Mouse (Mus musculus) liver, embryonic 16.5 days (tissue): Measurements from ENCODE around the gene Chit1. TPM values are rescaled to one million over a fixed set of nuclear protein-coding genes. Genes with fewer than 3 reads are reported as not detected.

Experiments
- ATAC-seq: fragments of 200-750 bp; cut with Nextera tagmentation; 2 replicates; pipeline ENCODE4 v1.8.0; 2017; ENCODE audit warnings: low read depth, mild to moderate bottlenecking, moderate number of reproducible peaks, moderate library complexity
- H3K27ac ChIP-seq: fragments of 300-500 bp; sonication (generic); 2 replicates; pipeline ENCODE4 v1.5.1; 2014; ENCODE audit warnings: mild to moderate bottlenecking, low read length
- H3K27me3 ChIP-seq: fragments of 300-500 bp; sonication (generic); 2 replicates; pipeline ENCODE4 v1.6.1; 2014; ENCODE audit warnings: low read depth, low read length, mixed read lengths; ENCODE audit not compliant: control insufficient read depth, insufficient read depth
- H3K36me3 ChIP-seq: fragments of 300-500 bp; sonication (generic); 2 replicates; pipeline ENCODE4 v1.6.1; 2014; ENCODE audit warnings: mild to moderate bottlenecking; ENCODE audit not compliant: control insufficient read depth, insufficient read depth
- H3K4me1 ChIP-seq: fragments of 300-500 bp; sonication (generic); 2 replicates; pipeline ENCODE4 v1.6.1; 2014; ENCODE audit warnings: low read depth, low read length, mixed read lengths; ENCODE audit not compliant: control insufficient read depth
- H3K4me2 ChIP-seq: fragments of 300-500 bp; sonication (generic); 2 replicates; pipeline ENCODE4 v1.6.1; 2014; ENCODE audit warnings: low read depth, low read length, mixed read lengths
- H3K4me3 ChIP-seq: fragments of 300-500 bp; sonication (generic); 2 replicates; pipeline ENCODE4 v1.5.1; 2014; ENCODE audit warnings: low read depth, mild to moderate bottlenecking, low read length
- H3K9ac ChIP-seq: fragments of 300-500 bp; sonication (generic); 2 replicates; pipeline ENCODE4 v1.6.1; 2014; ENCODE audit warnings: low read depth, low read length
- H3K9me3 ChIP-seq: fragments of 300-500 bp; sonication (generic); replicated peaks from 2 replicates; pipeline ENCODE4 v1.6.1; 2016; ENCODE audit warnings: low read length; ENCODE audit not compliant: control insufficient read depth
- WGBS: fragments of 180-500 bp; shearing (Covaris S2); extraction: QIAGEN DNeasy Blood & Tissue Kit; methylation state at CpG from one replicate; pipeline ENCODE4 v1.1.7; 2014; ENCODE audit not compliant: insufficient replicate concordance; 5-methylcytosine and 5-hydroxymethylcytosine counted together
- polyA plus RNA-seq: library from polyadenylated mRNA; unstranded; fragments of >200 nt; fragmentation: Nextera tagmentation; extraction: Ambion mirVana; gene quantifications from 2 replicates; pipeline ENCODE4 v1.2.1, GENCODE M21; 2015

The Chit1 gene
- polyA plus RNA-seq, 1 experiment from 2014 or later: 0.19 TPM

GRCm38 (mm10) chr1:134193126-134193525 lies 82.1 kb downstream of the Chit1 start, which contains the start of gene Mybph:
TSS of gene Mybph (plus strand) at chr1:134193448.
- Histone ChIP-seq H3K4me3 (no peak within 1 kb of the TSS), H3K4me2 (no peak within 1 kb of the TSS), H3K4me1 (no peaks in the 10 kb centered on the region), H3K9me3 (no peaks in the 10 kb centered on the region), H3K9ac (no peak within 1 kb of the TSS), H3K36me3 (no peaks in the 10 kb centered on the region), H3K27ac (no peak within 1 kb of the TSS), H3K27me3 (no peaks in the 10 kb centered on the region)
- no peak for ATAC-seq
- 67% methylated on average over 1 of the region's 1 CpGs for WGBS

- Histone ChIP-seq H3K9ac (no peak overlapping the region), H3K4me2 (no peak overlapping the region), H3K4me3 (no peak overlapping the region), H3K27ac (no peak overlapping the region), H3K36me3 (no peaks in the 10 kb centered on the region), H3K4me1 (no peaks in the 10 kb centered on the region), H3K9me3 (no peaks in the 10 kb centered on the region), H3K27me3 (no peaks in the 10 kb centered on the region)
- ATAC-seq: no peak
- 52% methylated on average over 7 of the region's 7 CpGs for WGBS
Observed at GRCm38 (mm10) chr1:134193674-134194197, 82.7 kb downstream of the Chit1 start.

GRCm38 (mm10) chr1:134194298-134195022 lies 83.4 kb downstream of the Chit1 start:
- Histone ChIP-seq H3K27ac (no peak overlapping the region), H3K9ac (no peak overlapping the region), H3K4me1 (no peaks in the 10 kb centered on the region), H3K9me3 (no peaks in the 10 kb centered on the region), H3K4me3 (no peak overlapping the region), H3K27me3 (no peaks in the 10 kb centered on the region), H3K36me3 (no peaks in the 10 kb centered on the region), H3K4me2 (no peak overlapping the region)
- WGBS: 61% methylated on average over 16 of the region's 16 CpGs
- no peak for ATAC-seq

- Histone ChIP-seq H3K4me1 (no peaks in the 10 kb centered on the region), H3K9ac (no peak overlapping the region), H3K9me3 (no peaks in the 10 kb centered on the region), H3K4me2 (no peak overlapping the region), H3K27ac (no peak overlapping the region), H3K4me3 (no peak overlapping the region), H3K36me3 (no peaks in the 10 kb centered on the region), H3K27me3 (no peaks in the 10 kb centered on the region)
- no peak for ATAC-seq
- 26% methylated on average over 2 of the region's 2 CpGs for WGBS
Observed at GRCm38 (mm10) chr1:134195117-134195516, 84.1 kb downstream of the Chit1 start.

- Histone ChIP-seq H3K36me3 (no peaks in the 10 kb centered on the region), H3K27ac (no peak overlapping the region), H3K27me3 (no peaks in the 10 kb centered on the region), H3K4me2 (no peak overlapping the region), H3K4me1 (no peaks in the 10 kb centered on the region), H3K9ac (no peak overlapping the region), H3K9me3 (no peaks in the 10 kb centered on the region), H3K4me3 (no peak overlapping the region)
- peak; percentile 40; the same call in 1 of the 2 replicates for ATAC-seq
- 12% methylated on average over 3 of the region's 3 CpGs for WGBS
Observed at GRCm38 (mm10) chr1:134195571-134195970, 84.5 kb downstream of the Chit1 start.

GRCm38 (mm10) chr1:134195979-134196378 lies 84.9 kb downstream of the Chit1 start:
- H3K9ac ChIP-seq: no peak overlapping the region
- H3K36me3 ChIP-seq: no peaks in the 10 kb centered on the region
- 59% methylated on average over 4 of the region's 4 CpGs for WGBS
- H3K4me2 ChIP-seq: no peak overlapping the region
- no peaks in the 10 kb centered on the region for H3K4me1 ChIP-seq
- no peak overlapping the region for H3K4me3 ChIP-seq
- no peaks in the 10 kb centered on the region for H3K9me3 ChIP-seq
- ATAC-seq: no peak
- no peak overlapping the region for H3K27ac ChIP-seq
- no peaks in the 10 kb centered on the region for H3K27me3 ChIP-seq

- Histone ChIP-seq H3K4me1 (no peaks in the 10 kb centered on the region), H3K4me2 (no peak overlapping the region), H3K9ac (no peak overlapping the region), H3K27me3 (no peaks in the 10 kb centered on the region), H3K36me3 (no peaks in the 10 kb centered on the region), H3K9me3 (no peaks in the 10 kb centered on the region), H3K27ac (no peak overlapping the region), H3K4me3 (no peak overlapping the region)
- WGBS: 31% methylated on average over 4 of the region's 4 CpGs
- peak; percentile 35 for ATAC-seq
Observed at GRCm38 (mm10) chr1:134196386-134196785, 85.3 kb downstream of the Chit1 start.

GRCm38 (mm10) chr1:134197325-134197982 lies 86.4 kb downstream of the Chit1 start:
- Histone ChIP-seq H3K4me1 (no peaks in the 10 kb centered on the region), H3K36me3 (no peaks in the 10 kb centered on the region), H3K9me3 (no peaks in the 10 kb centered on the region), H3K4me2 (no peak overlapping the region), H3K9ac (no peak overlapping the region), H3K4me3 (no peak overlapping the region), H3K27me3 (no peaks in the 10 kb centered on the region), H3K27ac (no peak overlapping the region)
- no peak for ATAC-seq
- WGBS: 70% methylated on average over 15 of the region's 15 CpGs
